Mouse (Mus musculus) induced T-regulatory cell, adult 2 months (primary cell): Measurements from ENCODE around the gene Vmn2r40.
"Not testable (repeated sequence)": the region's sequence is repeated elsewhere in the genome, so short reads cannot be mapped to it uniquely, and the experiment has no call there.

Experiments used
- DNase-seq: peaks from one replicate; pipeline ENCODE4 v3.0.0-alpha.2; 2012; ENCODE audit warnings: low read depth

Vmn2r40 gene

DNA sequence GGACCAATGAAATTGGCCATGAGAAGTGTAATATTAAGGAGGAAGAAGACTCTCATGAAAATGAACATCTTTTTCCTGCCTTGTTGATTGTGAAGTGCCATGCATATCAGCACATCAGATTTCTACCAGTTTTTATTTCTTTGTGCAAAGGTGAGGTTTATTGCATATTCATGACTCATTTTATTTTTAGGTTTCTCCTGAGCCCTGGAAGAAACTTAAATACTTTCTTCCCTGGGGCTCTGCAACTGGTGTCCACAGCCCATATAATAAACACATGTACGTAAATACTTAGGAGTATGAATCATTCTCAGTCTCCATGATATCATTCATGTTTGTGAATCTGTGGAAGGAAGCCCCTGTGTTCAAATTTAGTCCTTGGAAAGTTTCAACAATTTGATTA, at the start of gene Vmn2r40:
TSS of gene Vmn2r40 (minus strand) at position 101 of the 400 bp plus-strand sequence.
- not testable (repeated sequence) for DNase-seq
